Mouse (Mus musculus): ENCODE data around the gene Map3k21. TPM values are rescaled to one million over a fixed set of nuclear protein-coding genes. Genes with fewer than 3 reads are reported as not detected.

Map3k21 gene
- total and polyA plus RNA-seq, 3 experiments, result not detected

- Histone ChIP-seq H3K36me3 (replicated peaks in 1 of 2; ENCODE audit: control insufficient read depth in 1 of 2, insufficient read depth in 1 of 2, low read length in 1 of 2) (no peaks in the 10 kb centered on the region), H3K4me3 (replicated peaks in 1 of 3; ENCODE audit: low read depth in 2 of 3, low read length in 2 of 3, poor library complexity in 1 of 3) (no peak overlapping the region), H3K9ac (ENCODE audit: insufficient read depth, low read depth) (no peak overlapping the region), H3K79me2 (replicated peaks; ENCODE audit: control insufficient read depth, extremely low read depth, insufficient read depth, poor library complexity, severe bottlenecking) (no peaks in the 10 kb centered on the region), H3K9me3 (replicated peaks; ENCODE audit: low read length) (peaks cover 17% of the 10 kb centered on the region), H3K27me3 (replicated peaks) (peaks cover 8% of the 10 kb centered on the region), H3K4me1 (ENCODE audit: control insufficient read depth in 1 of 2, insufficient read depth in 2 of 2) (no peaks in the 10 kb centered on the region), H3K4me2 (ENCODE audit: insufficient read depth, low read depth, poor library complexity, severe bottlenecking) (no peak overlapping the region), H3K27ac (ENCODE audit: insufficient read depth, low read depth) (no peak overlapping the region)
- TF ChIP-seq CTCF (conservative IDR thresholded peaks at IDR 0.05 in 1 of 2, IDR thresholded peaks at IDR 0.05 in 1 of 2; ENCODE audit: low read depth in 2 of 2, low read length in 2 of 2) (peak in 1 of 2 experiments; percentile 30; a peak in 1 of 4 replicates), USF2 (conservative IDR thresholded peaks at IDR 0.05; ENCODE audit: low read depth, low read length) (no peak)
- dilution Hi-C loops (cut with MboI; ENCODE audit: extremely low pct_ligation_motif_present, extremely low pct_unique_long_range_greater_than_20kb, low sequenced_read_pairs) (no loop called here), in situ Hi-C loops (cut with MboI; ENCODE audit: low pct_ligation_motif_present, low pct_unique_long_range_greater_than_20kb, low sequenced_read_pairs) (no loop called here)
- DNase-seq (ENCODE audit: extremely low read depth), result no peak
Observed at GRCm38 (mm10) chr8:125907311-125907710, 2.9 kb upstream of the Map3k21 start.

- Histone ChIP-seq H3K79me2 (replicated peaks; ENCODE audit: control insufficient read depth, extremely low read depth, insufficient read depth, poor library complexity, severe bottlenecking) (no peaks in the 10 kb centered on the region), H3K4me1 (ENCODE audit: control insufficient read depth in 1 of 2, insufficient read depth in 2 of 2) (no peaks in the 10 kb centered on the region), H3K4me3 (replicated peaks in 1 of 3; ENCODE audit: low read depth in 2 of 3, low read length in 2 of 3, poor library complexity in 1 of 3) (no peak overlapping the region), H3K4me2 (ENCODE audit: insufficient read depth, low read depth, poor library complexity, severe bottlenecking) (no peak overlapping the region), H3K36me3 (replicated peaks in 1 of 2; ENCODE audit: control insufficient read depth in 1 of 2, insufficient read depth in 1 of 2, low read length in 1 of 2) (no peaks in the 10 kb centered on the region), H3K27ac (ENCODE audit: insufficient read depth, low read depth) (no peak overlapping the region), H3K9me3 (replicated peaks; ENCODE audit: low read length) (peaks cover 17% of the 10 kb centered on the region), H3K27me3 (replicated peaks) (no peaks in the 10 kb centered on the region), H3K9ac (ENCODE audit: insufficient read depth, low read depth) (no peak overlapping the region)
- TF ChIP-seq GABPA (IDR thresholded peaks at IDR 0.05; ENCODE audit: insufficient replicate concordance, low read depth, low read length), result no peak
- no peak for TF ChIP-seq JUN (IDR thresholded peaks at IDR 0.05; ENCODE audit: insufficient read depth, low read depth, low read length)
- no peak for TF ChIP-seq TBP (conservative IDR thresholded peaks at IDR 0.05; ENCODE audit: low read depth, low read length)
- TF ChIP-seq BHLHE40 (IDR thresholded peaks at IDR 0.05; ENCODE audit: low read depth, low read length), result no peak
- TF ChIP-seq POLR2AphosphoS2 (IDR thresholded peaks at IDR 0.05; ENCODE audit: low read depth, low read length), result no peak
- TF ChIP-seq KAT2A (IDR thresholded peaks at IDR 0.05; ENCODE audit: insufficient replicate concordance, low read length), result no peak
- TF ChIP-seq CHD2 (IDR thresholded peaks at IDR 0.05; ENCODE audit: low read length), result no peak
- no peak for TF ChIP-seq SMC3 (IDR thresholded peaks at IDR 0.05; ENCODE audit: low read depth, low read length)
- no peak for TF ChIP-seq E2F4 (IDR thresholded peaks at IDR 0.05; ENCODE audit: insufficient replicate concordance, low read depth, low read length)
- TF ChIP-seq MAZ (IDR thresholded peaks at IDR 0.05; ENCODE audit: low read depth, low read length), result no peak
- no peak for TF ChIP-seq RCOR1 (conservative IDR thresholded peaks at IDR 0.05; ENCODE audit: low read depth, low read length)
- no peak for TF ChIP-seq MYC (IDR thresholded peaks at IDR 0.05; ENCODE audit: low read depth, low read length)
- TF ChIP-seq ZC3H11A (IDR thresholded peaks at IDR 0.05; ENCODE audit: low read depth, low read length), result no peak
- DNase-seq (ENCODE audit: extremely low read depth), result no peak
- in situ Hi-C loops (cut with MboI; ENCODE audit: low pct_ligation_motif_present, low pct_unique_long_range_greater_than_20kb, low sequenced_read_pairs) (no loop called here), dilution Hi-C loops (cut with MboI; ENCODE audit: extremely low pct_ligation_motif_present, extremely low pct_unique_long_range_greater_than_20kb, low sequenced_read_pairs) (no loop called here)
Observed at GRCm38 (mm10) chr8:125909661-125910364, 437 bp upstream of the Map3k21 start.
